Comparison of ENCODE assay signal across 25 mouse cellular contexts in genomic region chr8:106343471-106343870, GRCm38 (mm10).
"Had no signal": no experiment of that assay in that cellular context is flagged by ENCODE, and none has a peak within 500 bp of the region (broad histone marks: within the 10 kb centered on the region; RNA-seq: fewer than 3 reads in every experiment).

No protein-coding gene starts in this region.

- H3K27me3 ChIP-seq: heart, embryonic 13.5 days; heart, embryonic 15.5 days; hindbrain, embryonic 13.5 days; hindbrain, embryonic 15.5 days; limb, embryonic 13.5 days; limb, embryonic 15.5 days; liver, embryonic 13.5 days; liver, embryonic 15.5 days had no signal

- H3K4me3 ChIP-seq: heart, adult 2 months; heart, embryonic 13.5 days; heart, embryonic 15.5 days; hindbrain, embryonic 13.5 days; hindbrain, embryonic 15.5 days; layer of hippocampus, adult 2 months; limb, embryonic 13.5 days; limb, embryonic 15.5 days; liver, embryonic 13.5 days; liver, embryonic 15.5 days had no signal

- H3K27ac ChIP-seq: heart, adult 2 months; heart, embryonic 13.5 days; heart, embryonic 15.5 days; hindbrain, embryonic 13.5 days; hindbrain, embryonic 15.5 days; hindbrain, postnatal 0 days; layer of hippocampus, adult 2 months; limb, embryonic 13.5 days; limb, embryonic 15.5 days; liver, embryonic 13.5 days; liver, embryonic 15.5 days had no signal

- H3K4me2 ChIP-seq: heart, embryonic 11.5 days; heart, embryonic 13.5 days; heart, embryonic 15.5 days; hindbrain, embryonic 13.5 days; hindbrain, embryonic 15.5 days; limb, embryonic 13.5 days; limb, embryonic 15.5 days; liver, embryonic 13.5 days; liver, embryonic 15.5 days had no signal

- H3K36me3 ChIP-seq: heart, embryonic 13.5 days; heart, embryonic 15.5 days; hindbrain, embryonic 13.5 days; hindbrain, embryonic 15.5 days; limb, embryonic 13.5 days; limb, embryonic 15.5 days; liver, embryonic 13.5 days; liver, embryonic 15.5 days had no signal

- ATAC-seq: hindbrain, postnatal 0 days; intestine, embryonic 16.5 days; liver, postnatal 0 days had no signal

- H3K9me3 ChIP-seq: heart, embryonic 13.5 days; heart, embryonic 15.5 days; hindbrain, embryonic 13.5 days; hindbrain, embryonic 15.5 days; limb, embryonic 13.5 days; limb, embryonic 15.5 days; liver, embryonic 13.5 days; liver, embryonic 15.5 days had no signal

- H3K4me1 ChIP-seq: limb, embryonic 15.5 days; liver, embryonic 15.5 days had no signal

- H3K9ac ChIP-seq: heart, embryonic 13.5 days; heart, embryonic 15.5 days; hindbrain, embryonic 13.5 days; hindbrain, embryonic 15.5 days; limb, embryonic 13.5 days; limb, embryonic 15.5 days; liver, embryonic 13.5 days; liver, embryonic 15.5 days; liver, postnatal 0 days had no signal

- DNase-seq: gastrocnemius, postnatal 14 days; gastrocnemius, postnatal 36 days; heart, adult 2 months; heart, postnatal 14 days; heart, postnatal 36 days; kidney, adult 11 months; kidney, adult 8-10 months; kidney, postnatal 10 days; kidney, postnatal 25 days; kidney, postnatal 4 days; layer of hippocampus, postnatal 36 days; left cerebral cortex, postnatal 4 days; liver, embryonic 13.5 days; liver, postnatal 0 days had no signal
